Mouse (Mus musculus): ENCODE results near the gene Uqcc1.

Gene Uqcc1

DNA sequence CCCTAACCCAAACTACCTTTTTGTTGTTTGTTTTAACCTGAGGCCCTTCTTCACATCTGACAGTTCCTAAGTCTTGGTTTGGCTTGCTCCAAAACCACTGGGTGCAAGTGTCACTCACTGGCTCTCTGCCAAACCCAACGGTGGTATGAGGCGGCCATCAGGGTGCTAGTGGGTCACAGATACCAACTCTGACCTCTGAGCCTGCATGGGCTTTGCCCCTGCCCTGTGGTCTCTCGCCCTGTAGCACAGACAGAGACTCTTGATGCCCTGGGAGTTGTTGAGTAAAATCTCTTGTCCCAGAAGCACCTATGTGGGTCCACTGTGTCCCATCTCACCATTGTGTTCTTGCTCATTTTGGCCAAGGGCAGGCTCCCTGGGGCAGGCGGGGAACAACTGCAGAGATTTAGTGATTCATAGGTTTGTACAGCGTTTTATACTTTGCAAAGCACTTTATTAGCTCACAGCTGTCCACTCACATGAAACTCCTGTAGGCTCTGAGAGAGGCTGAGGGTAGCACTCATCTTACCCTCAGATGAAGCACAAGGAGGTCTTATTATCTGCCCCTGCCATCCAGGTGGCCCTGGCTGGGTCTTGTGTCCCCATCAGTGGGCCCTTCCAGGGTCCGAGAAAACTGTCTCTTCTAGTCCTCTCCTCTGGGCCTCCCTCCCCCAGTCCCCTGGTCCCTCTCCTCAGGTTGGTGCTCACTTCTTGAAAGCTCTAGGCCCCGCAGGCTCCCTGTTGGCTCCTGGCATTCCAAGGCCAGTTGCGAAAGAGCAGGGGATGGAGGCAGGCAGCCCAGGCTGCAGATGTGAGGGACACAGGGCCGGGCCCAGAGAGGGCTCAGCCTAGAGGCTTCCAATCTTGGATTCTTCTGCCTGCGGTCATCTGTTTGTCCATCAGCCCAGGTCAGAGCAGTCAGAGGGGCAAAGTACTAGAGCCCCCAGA lies 112.5 kb downstream of the Uqcc1 start:
- DNase-seq (ENCODE audit: low read depth, low spot score) = peak; percentile 45

DNA sequence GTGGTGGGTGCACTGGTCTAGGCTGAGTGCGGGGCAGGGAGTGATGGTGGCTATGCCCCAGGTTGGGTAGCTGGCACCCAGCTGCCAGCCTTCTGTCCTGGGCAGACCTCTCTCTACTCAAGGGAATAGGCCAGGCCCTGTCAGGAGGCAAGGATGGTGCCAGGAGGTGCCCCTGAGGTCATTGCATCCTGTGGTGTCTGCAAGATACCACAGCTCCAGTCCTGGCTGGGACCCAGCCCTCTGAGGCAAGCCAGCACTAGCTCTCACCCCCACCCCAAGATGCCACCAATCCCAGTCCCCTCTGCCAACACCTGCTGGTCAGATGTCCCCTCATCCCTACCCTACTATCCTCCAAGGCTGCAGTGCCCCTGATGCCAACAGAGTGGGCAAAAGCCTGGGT lies 113.9 kb downstream of the Uqcc1 start:
- DNase-seq (ENCODE audit: low read depth, low spot score) = no peak

DNA sequence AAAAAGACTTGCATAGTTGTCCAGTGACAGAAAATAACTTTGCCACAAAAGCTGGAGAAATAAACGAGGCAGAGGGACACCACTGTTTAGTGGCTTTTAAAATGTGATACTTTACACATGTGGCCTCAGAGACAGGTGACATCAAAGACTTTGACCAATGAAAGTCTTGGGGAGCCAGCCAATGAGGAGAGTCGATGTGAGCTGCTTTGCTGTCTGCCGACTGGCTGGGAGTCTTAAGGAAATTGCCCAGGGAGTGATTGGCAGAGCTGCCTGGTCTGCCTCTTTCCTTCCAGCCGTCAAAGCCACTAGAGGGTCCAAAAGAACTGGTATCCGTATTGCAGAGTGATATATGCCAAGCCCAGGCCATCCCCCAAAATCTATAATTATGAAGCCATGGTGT lies 115.3 kb downstream of the Uqcc1 start:
- no peak for DNase-seq (ENCODE audit: low read depth, low spot score)

DNA sequence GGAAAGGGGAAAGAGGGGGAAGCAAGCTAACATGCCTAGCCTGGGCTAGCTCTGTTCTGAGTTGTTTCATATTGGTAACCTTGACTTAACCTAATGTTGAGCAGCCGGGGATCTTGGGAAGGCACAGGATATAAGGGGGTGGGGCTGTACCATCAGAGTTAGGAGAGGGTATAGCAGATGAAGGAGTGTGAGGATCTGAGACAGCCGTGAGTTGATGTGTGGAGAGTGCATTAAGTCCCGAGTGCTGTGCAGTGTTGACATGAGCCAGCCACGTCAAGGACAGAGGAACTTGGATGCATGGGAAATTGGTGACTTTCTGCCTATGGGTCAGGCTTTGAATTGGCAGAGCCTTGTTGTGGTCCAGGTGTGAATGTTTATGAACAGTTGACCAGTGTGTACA lies 117.5 kb downstream of the Uqcc1 start:
- DNase-seq (ENCODE audit: low read depth, low spot score) = no peak

DNA sequence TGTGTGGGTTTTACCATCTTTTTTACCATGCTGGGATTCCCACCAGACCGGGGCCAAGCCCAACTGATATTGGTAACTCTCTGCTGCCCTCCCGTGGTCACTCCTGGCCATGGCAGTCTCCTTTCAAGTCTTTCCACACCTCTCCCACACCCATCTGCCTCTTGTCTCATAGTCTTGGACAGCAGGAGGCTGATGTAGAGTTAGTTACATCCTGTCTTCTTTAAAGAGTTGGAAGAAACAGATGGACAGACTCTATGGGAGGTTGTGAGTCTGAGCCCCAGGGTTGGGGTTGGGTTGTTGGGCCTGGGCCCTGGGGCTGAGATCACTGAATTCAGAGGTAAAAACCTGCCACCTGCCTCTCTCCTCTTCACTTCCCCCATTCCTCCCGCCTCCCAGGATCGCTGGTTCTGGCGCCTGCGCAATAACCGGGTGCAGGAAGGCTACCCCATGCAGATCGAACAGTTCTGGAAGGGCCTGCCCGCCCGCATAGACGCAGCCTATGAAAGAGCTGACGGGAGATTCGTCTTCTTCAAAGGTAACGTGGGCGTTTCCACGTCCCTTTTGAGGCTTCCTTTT lies 118.2 kb downstream of the Uqcc1 start:
- peak; percentile 46 for DNase-seq (ENCODE audit: low read depth, low spot score)

DNA sequence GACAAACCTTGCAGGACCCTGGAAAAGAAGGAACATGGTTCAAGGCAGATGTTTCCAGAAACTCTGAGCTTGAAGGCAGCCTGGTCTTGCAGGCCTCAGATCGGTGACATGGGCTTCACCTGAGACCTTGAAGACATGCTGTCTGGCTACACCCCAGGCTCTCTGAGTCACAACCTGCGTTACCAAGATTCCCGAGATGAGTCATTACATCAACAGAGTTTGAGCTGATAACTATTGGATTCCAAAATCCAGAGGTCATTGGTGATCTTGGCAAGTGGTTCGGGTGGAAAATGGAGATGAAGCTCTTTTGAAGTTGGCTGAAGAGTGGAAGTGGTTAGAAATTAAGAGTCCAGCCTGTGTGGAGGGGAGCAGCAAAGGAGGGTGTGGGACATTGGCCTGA lies 120.5 kb downstream of the Uqcc1 start:
- no peak for DNase-seq (ENCODE audit: low read depth, low spot score)

DNA sequence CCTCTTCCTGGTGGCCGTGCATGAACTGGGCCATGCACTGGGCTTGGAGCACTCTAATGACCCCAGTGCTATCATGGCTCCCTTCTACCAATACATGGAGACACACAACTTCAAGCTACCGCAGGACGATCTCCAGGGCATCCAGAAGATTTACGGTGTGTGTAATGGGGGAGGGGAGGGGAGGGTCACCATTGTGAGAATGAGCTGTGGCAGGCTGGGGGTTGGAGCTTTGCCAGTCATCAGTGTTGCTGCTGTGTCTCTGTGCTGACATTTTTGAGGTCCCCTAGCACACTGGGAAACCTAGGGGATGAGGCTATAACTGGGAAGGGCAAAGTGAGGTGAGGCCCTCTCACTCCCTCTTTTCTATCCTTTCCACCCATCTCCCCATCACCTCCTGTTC lies 122.7 kb downstream of the Uqcc1 start:
- no peak for DNase-seq (ENCODE audit: low read depth, low spot score)

DNA sequence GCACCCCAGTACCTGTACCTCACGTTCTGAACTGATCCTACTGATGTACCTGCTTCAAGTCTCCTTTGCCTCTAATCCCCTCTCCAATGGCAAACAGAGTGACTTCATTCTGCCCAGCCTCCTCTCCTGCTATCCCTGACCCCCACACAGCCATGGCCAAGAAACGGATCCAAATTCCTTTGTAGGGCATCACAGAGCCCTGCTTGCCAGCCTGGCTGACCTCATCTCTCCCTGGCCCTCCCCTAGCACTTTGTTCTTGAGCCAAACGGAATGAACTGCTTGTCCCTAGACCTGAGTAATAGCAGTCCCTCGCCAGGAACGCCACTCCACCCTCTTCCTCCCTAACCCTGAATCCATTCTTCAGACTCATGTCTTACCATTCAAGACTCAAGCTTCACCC lies 123.6 kb downstream of the Uqcc1 start:
- peak; percentile 41 for DNase-seq (ENCODE audit: low read depth, low spot score)

DNA sequence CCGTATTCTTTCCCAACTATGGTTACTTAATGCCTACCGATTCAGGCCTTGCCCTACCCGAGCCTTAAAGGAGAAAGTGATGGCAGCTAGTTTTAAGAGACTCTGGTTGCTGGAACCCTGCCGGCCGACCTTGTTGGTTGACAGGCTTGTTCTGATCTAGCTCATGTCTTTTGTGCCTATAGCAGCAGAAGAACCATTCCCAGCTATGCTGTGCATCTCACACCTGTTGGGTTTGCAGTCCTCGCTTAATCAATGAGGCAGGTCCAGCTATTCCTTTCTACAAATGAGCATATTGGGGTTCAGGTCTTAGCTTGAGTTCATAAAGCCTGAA lies 124.2 kb downstream of the Uqcc1 start:
- DNase-seq (ENCODE audit: low read depth, low spot score) = no peak

DNA sequence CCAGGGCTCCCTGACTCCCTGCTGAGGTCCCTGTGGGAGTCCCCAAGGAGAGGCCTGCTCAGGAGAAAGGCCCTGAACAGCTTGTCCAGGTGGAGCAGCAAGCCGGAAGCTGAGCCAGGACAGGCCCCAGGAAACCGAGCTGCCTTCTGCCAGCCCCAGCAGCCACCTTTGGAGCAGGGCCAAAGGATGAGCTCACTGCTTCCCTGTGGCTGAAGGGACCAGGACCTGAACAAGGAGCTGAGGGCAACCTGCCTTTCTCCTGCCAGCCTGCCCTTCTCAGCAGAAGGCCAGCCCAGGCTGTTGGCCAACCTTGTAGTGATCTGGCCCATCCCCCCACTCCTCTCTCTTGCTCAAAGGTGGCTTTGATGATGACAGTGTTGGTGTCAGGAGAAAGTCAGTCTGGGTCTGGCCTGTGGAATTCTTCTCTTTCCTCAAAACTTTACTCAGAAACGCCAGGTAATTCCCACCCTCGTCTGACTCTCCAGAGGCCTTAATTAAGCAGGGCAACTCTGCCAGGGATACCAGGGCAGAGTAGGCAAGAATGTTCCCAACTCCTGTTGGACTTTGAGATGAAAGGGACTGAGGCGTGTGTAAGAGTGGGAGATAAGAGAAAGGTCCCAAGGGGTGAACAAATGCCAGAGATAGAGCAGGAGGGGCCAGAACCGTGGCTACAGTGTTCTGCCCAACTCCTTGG lies 124.7 kb downstream of the Uqcc1 start:
- DNase-seq (ENCODE audit: low read depth, low spot score) = peak; percentile 69

DNA sequence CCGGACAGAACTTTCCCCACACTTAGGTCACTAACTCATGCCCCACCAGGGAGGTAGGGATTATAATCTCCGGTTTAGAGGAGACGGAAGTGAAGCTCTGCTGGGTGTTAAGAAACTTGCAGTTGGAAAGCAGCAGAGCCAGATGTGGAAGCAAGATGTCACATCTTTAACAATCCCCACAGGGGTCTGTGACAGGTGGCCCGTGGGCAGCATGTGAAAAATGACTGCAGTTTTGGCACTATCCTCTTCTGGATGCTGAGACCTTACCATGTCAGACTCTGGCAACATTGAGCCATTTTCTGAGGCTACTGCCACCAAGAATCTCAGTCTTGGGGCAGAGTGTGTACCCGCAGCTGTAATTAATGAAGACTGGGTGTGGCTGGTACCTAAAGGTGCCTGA lies 126.1 kb downstream of the Uqcc1 start:
- no peak for DNase-seq (ENCODE audit: low read depth, low spot score)

DNA sequence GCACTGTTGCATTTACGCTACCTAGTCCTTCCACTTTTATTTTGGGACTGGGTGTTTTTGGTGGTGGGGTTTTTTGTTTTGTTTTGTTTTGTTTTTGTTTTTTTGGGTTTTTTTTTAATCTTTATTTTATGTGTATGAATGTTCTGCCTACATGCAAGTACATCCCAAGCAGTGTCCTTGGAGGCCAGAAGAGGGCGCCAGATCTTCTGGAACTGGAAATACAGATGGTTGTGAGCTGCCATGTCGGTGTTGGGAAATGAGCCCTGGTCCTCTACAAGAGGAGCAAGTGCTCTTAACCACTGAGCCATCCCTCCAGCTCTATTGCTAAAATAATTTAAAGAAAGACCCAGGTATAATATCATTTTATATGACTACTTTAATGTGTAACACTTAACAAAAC lies 127.3 kb downstream of the Uqcc1 start:
- no peak for DNase-seq (ENCODE audit: low read depth, low spot score)

DNA sequence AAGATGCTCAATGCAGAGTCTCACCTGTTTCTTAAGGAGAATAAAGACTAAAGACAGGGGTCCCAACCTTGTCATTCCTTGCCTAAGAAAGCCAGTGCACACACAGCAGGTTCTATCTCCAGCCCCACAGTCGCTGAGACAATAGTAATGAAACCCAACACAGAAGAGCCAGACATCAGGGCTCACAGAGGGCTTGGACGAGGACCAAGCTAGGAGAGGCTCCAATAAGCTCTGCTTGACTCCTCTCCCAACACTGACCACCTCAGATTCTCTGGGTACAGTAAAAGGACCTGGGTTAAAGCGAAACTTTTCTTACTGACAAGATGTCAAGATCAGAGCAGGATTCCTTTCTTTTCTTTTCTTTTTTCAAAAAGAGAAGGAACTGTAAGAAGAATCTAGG lies 131.5 kb downstream of the Uqcc1 start:
- DNase-seq (ENCODE audit: low read depth, low spot score) = no peak
